Mouse (Mus musculus) cerebellum, adult 2 months (tissue): ENCODE measurements around the gene Mrpl50.

ENCODE experiments used
- CTCF ChIP-seq: fragments of 200-500 bp; IDR thresholded peaks from 2 replicates; pipeline ENCODE4 v1.5.1; 2011; ENCODE audit warnings: low read depth, mild to moderate bottlenecking, control low read depth, low read length, moderate library complexity, borderline replicate concordance; ENCODE audit not compliant: insufficient read depth
- POLR2A ChIP-seq: fragments of 200-500 bp; IDR thresholded peaks from 2 replicates; pipeline ENCODE4 v1.6.1; 2011; ENCODE audit warnings: low read length, control low read depth, borderline replicate concordance; ENCODE audit not compliant: insufficient read depth

DNA sequence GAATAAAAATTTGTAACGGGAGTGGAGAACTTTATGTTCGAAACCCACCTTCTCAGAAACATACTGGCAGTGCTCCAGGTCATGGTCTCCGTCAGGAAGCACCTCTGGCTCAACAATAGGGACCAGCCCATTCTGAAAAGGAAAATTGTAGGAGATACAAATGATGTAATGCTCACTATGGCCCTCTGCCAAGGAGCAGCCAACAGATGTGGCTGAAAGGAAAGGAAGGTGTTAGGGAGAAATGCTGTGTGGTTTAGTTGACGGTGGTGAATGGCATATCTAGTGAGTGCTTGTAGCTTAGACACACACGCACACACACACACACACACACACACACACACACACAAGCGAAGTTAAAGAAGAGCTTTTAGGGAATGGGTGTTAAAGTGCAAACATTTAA, 18.8 kb upstream of the Mrpl50 start:
- no peak for TF ChIP-seq POLR2A
- TF ChIP-seq CTCF = no peak
